Mouse (Mus musculus): ENCODE data around the gene Nepro.

DNA sequence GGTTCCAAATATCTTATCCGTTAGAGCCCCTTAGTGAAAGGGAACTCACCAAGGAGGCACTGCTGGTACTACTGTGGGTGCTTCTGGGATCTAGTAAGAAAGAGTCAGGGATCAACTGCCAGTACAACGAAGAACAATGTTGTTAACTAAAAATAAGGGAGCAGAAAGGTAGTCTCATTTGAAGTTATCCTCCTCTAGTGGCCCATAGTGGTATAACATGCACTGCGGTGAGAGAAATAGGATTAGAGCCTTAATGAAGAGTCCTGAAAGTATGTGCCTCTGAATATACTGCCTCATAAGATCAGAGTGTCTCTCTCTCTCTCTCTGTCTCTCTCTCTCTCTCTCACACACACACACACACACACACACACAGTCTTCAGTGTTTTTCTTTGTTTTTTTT is 3.6 kb upstream of the Nepro start:
- TF ChIP-seq GATA1 (IDR thresholded peaks at IDR 0.05; ENCODE audit: borderline replicate concordance, low read length) (no peak), CTCF (IDR thresholded peaks at IDR 0.05; ENCODE audit: low read depth, low read length) (peak; percentile 83), GATA2 (IDR thresholded peaks at IDR 0.05; ENCODE audit: borderline replicate concordance, low read depth, low read length) (no peak), TAL1 (conservative IDR thresholded peaks at IDR 0.05; ENCODE audit: low read depth, low read length) (no peak), POLR2AphosphoS5 (IDR thresholded peaks at IDR 0.05; ENCODE audit: insufficient replicate concordance, low read depth, low read length) (no peak)
